Mouse (Mus musculus) mature B cell (primary cell): ENCODE data around the gene Polg.

Experiments
- in situ Hi-C: fragments of 300-500 bp; cut with MboI; formaldehyde crosslinking; loops from 2 replicates; pipeline ENCODE4 v1.14.3; 2019

The Polg gene

DNA sequence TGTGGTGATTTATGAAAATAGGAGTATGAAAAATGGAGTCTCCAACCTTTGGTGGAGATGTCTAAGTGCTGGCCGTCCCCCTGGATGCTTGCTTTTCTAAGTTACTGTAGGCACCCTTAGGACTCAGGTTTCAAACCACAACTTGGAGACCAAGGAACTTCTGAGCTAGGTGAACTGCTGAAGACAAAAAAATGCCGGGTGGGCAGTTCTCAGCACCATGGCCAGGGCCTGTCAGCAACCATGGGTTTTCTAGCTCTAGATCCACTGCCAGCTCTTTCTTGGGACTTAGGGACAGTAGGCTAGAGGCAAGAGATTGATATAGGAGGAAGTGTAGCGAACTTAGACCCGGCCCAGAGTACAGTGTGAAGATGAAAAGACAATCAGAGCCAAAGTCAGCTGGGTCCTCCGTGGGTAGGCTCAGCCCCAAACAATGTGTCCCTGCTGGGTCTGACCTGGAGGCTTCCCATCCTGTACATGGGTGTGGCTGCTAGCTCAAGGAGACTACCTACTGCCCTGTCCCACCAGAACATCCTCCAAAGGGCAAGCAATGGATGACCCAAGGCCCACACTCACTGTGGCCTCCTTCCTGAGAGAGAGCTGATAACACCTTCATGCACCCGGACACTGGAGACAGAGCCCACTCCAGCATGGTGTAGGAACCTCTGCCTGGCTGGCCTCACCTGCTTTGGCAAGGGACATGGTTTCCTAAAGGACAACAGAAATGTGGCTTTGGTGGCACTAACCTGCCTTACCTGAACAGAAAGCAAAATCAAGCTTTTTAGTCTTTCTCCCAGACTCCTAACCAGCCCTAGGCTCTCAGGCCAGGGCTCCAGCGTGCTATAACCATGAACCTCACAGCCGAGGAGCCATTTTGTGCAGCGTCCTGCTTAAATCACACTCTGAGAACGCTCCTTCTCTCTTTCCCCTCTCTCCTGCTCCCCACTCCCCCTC is 36.3 kb upstream of the Polg start:
- in situ Hi-C loops = no loop called here

DNA sequence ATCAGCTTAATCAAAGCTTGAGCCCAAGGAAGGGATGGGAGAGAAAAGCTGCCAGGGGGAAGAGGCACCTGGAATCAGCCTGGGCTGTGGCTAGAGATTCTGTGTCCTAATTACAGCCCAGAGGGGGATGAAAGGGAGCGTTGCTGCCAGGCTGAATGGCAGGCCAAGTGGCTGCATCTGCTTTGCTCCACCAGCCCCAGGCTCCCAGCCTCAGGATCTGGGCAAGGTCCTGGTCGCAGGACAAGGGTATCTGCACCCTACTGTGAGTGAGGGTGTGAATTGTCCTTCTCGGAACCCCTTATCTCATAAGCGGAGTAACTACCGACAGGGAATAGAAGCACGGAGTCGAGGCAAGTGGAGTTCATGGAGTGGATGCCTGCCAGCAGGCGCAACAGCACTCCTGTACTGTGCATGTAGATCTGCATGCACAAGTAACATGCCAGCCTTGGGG is 35.4 kb upstream of the Polg start:
- in situ Hi-C loops = no loop called here

DNA sequence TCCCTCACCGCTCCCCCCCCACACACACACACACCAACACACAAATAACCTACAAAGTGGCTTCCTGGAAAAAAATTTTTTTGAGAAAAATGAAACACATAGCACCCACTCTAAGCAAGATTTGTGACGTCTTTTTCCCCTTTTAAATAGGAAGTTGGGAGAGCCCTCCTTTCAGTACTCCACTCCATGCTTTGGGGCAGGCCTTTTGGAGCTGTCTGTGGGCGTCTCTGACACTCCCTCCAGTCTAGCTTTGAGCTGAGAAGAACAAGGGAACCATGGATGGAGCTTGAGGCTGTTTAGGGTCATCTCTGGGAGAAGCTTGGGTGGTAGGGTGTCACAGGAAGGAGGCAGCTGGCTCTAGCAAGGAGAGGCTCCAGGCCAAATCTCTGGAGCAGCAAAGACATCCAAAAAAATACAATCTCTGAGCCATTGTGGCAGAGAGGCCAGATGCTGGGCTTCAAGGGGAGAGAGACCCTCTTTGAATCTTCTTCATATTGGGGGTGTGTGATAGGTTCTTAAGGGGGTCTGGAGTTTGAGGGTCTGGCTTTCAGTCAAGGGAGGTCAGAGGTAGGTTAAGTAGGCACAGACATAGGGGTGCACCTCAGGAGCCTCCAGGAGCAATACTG is 34.6 kb upstream of the Polg start:
- in situ Hi-C loops = no loop called here

GRCm38 (mm10) chr7:79499596-79500570 is 33.7 kb upstream of the Polg start:
- in situ Hi-C loops = no loop called here

DNA sequence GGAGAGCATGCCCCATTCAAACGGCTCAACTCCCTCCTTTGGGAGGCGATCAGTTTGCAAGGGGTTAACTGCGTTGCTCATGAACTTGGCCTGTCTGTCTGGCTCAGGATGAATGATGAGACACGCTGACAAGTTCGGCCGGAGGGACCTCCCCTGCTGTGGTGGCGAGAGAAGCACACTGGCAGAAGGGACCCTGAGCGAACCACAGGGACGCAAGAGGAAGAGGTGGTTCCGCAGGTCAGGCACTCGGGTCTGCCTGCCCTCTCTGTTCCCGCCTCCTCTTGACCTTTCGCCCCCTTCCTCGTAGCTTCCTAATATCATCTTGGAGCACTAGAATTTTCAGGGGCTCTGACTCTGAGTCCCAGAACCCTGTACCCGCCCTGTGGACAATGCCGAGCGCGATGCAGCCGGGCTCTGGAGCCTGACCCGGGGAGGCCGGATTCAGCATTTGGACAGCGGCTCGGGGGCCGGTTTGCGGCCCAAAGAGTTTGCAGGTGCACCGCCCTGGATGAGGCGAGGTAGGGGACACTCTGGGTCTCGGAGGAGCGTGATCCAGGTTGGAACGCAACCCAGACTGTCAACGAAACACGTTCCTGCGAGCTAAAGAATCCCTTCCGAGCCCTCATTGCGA is 32.9 kb upstream of the Polg start:
- in situ Hi-C loops = no loop called here

DNA sequence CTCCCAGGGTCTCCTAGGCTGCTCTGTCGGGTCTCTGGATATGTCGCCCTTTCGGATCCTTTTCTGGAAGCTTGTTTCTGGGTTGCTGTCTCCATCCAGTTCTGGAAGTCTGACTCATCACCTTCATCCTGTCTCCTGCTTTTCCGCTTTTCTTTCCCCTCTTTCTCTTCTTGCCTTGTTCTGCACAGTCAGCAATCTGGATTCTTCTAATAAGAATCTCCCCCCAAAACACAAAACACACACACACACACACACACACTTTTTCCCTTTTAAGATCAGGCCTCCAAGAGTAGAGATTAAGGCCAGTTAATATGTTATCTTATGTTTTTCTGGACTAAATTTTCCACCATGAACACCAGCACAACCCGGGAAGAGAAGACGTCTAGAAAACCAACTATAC is 32.2 kb upstream of the Polg start:
- in situ Hi-C loops = no loop called here

DNA sequence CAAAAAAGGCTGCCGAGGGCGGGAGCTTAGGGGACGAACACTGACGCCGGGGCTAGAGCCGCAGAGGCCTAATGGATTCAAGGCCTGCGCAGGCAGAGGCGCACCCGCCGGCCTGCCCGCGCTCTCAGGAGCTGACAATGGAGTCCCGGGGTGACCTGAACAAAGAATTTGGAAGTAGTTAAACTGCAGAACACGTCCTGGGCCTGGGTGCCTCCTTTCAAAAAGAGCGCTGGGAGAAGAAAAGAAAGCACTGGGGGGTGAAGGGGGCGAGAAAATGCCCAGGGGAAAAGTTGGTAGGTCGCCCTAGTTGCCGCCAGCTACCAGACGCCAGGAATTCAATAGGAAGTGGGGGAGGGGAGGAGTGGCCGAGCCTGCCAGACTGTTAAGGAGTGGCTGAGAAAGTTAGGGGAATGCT is 31.5 kb upstream of the Polg start:
- in situ Hi-C loops = no loop called here

DNA sequence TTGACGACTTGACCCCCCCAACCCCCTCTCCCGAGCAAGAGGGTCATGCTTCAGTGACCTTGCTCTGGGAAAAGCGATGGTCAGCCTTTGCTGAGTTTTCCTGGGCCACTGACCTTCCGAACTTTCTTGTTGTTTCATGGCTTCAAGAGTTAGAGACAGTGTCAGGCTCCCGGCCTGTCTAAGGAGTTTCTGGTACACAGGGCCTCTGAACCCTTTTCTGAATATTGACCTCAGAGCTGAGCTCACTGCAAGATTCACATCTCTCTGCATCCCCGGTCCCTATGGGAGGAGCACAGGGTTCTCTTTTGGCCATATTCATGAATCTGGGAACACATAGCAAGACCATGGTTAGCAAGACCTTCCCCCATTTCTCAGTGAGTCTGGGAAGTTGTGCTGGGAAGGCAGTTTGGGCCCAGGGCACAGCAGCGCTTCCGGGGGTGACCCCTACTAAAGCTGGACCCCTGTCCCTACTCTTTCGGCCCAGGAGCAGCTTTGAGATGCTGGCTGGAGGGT is 30.7 kb upstream of the Polg start:
- in situ Hi-C loops = no loop called here

GRCm38 (mm10) chr7:79495988-79496815 is 30.0 kb upstream of the Polg start:
- in situ Hi-C loops = no loop called here

DNA sequence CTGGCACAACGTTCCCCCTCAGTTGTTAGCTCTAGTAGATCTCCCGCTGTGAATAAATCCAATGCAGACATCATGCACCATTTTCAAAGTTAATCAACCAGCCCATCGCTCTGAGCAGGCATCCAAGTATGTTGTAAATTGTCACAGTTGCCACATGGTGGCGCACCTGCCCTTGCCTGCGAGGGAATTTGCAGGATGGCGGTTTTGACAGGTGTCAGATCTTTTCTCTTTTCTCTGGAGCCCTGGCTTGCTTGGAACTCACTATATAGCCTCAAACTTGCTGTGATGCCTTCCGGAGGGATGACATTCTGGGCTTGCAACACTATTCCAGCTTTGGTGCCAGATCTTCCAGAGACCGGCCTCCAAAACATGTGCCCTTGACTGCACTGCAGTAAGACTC is 27.8 kb upstream of the Polg start:
- in situ Hi-C loops = no loop called here

GRCm38 (mm10) chr7:79486528-79486927 is 20.4 kb upstream of the Polg start:
- in situ Hi-C loops = no loop called here

GRCm38 (mm10) chr7:79474831-79475399 is 8.8 kb upstream of the Polg start:
- in situ Hi-C loops = no loop called here

GRCm38 (mm10) chr7:79473496-79474194 is 7.5 kb upstream of the Polg start:
- in situ Hi-C loops = no loop called here

GRCm38 (mm10) chr7:79472792-79473191 is 6.6 kb upstream of the Polg start:
- in situ Hi-C loops = no loop called here

- in situ Hi-C loops = no loop called here
These were observed 5.3 kb upstream of the Polg start for GRCm38 (mm10) chr7:79471436-79471835.

- in situ Hi-C loops = no loop called here
These were observed 4.6 kb upstream of the Polg start for GRCm38 (mm10) chr7:79470718-79471117.

GRCm38 (mm10) chr7:79469766-79470165 is 3.6 kb upstream of the Polg start:
- in situ Hi-C loops = no loop called here

- in situ Hi-C loops = no loop called here
These were observed 2.8 kb upstream of the Polg start for GRCm38 (mm10) chr7:79468994-79469393.

GRCm38 (mm10) chr7:79467951-79468350 is 1.8 kb upstream of the Polg start:
- in situ Hi-C loops = no loop called here
